ENCODE assay signal across 18 mouse cellular contexts in genomic region chr4:72647130-72647529, GRCm38 (mm10).
"Had no signal": no experiment of that assay in that cellular context is flagged by ENCODE, and none has a peak within 500 bp of the region (broad histone marks: within the 10 kb centered on the region; RNA-seq: fewer than 3 reads in every experiment).

No protein-coding gene starts in this region.

- H3K4me2 ChIP-seq: limb, embryonic 12.5 days; limb, embryonic 15.5 days; liver, embryonic 11.5 days; lung, embryonic 14.5 days; midbrain, embryonic 12.5 days; midbrain, embryonic 15.5 days; neural tube, embryonic 13.5 days; stomach, embryonic 15.5 days had no signal

- ATAC-seq: liver, postnatal 0 days; lung, postnatal 0 days; midbrain, embryonic 15.5 days had no signal

- H3K27ac ChIP-seq: kidney, postnatal 0 days; limb, embryonic 12.5 days; limb, embryonic 15.5 days; liver, embryonic 14.5 days; macrophage; midbrain, embryonic 12.5 days; midbrain, embryonic 15.5 days; neural tube, embryonic 13.5 days; stomach, embryonic 15.5 days had no signal

- H3K9me3 ChIP-seq: limb, embryonic 12.5 days; limb, embryonic 15.5 days; midbrain, embryonic 12.5 days; midbrain, embryonic 15.5 days; neural tube, embryonic 13.5 days; stomach, embryonic 15.5 days had no signal

- H3K27me3 ChIP-seq: limb, embryonic 12.5 days; limb, embryonic 15.5 days; midbrain, embryonic 12.5 days; midbrain, embryonic 15.5 days; neural tube, embryonic 13.5 days; stomach, embryonic 15.5 days had no signal

- H3K4me1 ChIP-seq: limb, embryonic 12.5 days; limb, embryonic 15.5 days; midbrain, embryonic 12.5 days; midbrain, embryonic 15.5 days; neural tube, embryonic 13.5 days; stomach, embryonic 15.5 days had no signal

- H3K9ac ChIP-seq: limb, embryonic 12.5 days; limb, embryonic 15.5 days; liver, embryonic 14.5 days; liver, postnatal 0 days; lung, embryonic 14.5 days; midbrain, embryonic 12.5 days; midbrain, embryonic 15.5 days; neural tube, embryonic 13.5 days; stomach, embryonic 15.5 days had no signal

- H3K36me3 ChIP-seq: limb, embryonic 12.5 days; limb, embryonic 15.5 days; midbrain, embryonic 12.5 days; midbrain, embryonic 15.5 days; neural tube, embryonic 13.5 days; stomach, embryonic 15.5 days had no signal

- DNase-seq: kidney, postnatal 25 days; left cerebral cortex, postnatal 4 days; liver, postnatal 0 days; lung, embryonic 14.5 days; right cerebral cortex, postnatal 25 days; spleen, adult 18-20 months; thymus, postnatal 25 days had no signal

- H3K4me3 ChIP-seq: limb, embryonic 12.5 days; limb, embryonic 15.5 days; midbrain, embryonic 12.5 days; midbrain, embryonic 15.5 days; neural tube, embryonic 13.5 days; stomach, embryonic 15.5 days had no signal
